Mouse (Mus musculus) spleen, embryonic (tissue): ENCODE measurements around the gene Ak5.
"Not testable (repeated sequence)": the region's sequence is repeated elsewhere in the genome, so short reads cannot be mapped to it uniquely, and the experiment has no call there.

Source experiments
- CTCF ChIA-PET: fragments of 350-600 bp; sonication (Branson Sonifier 250); formaldehyde crosslinking; loops from one replicate; lab custom pipeline; 2022; lab: Charles Lee

Gene Ak5

DNA sequence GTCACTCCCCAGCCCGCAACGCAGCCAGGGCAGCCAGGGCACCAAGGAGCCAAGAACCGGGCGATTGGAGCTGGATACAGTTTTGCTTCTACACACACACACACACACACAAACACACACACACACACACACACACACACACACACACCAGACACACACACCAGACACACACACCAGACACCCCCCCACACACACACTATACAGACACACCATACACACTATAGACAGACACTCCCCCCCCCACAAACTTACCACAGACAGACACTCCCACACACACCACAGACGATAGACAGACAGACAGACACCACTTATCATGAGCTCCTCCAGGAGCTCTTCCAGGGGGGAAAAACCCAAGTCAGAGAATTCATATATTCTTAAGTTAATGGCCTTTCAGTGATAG lies at the start of gene Ak5:
Gene Ak5, minus strand, starts transcription at position 122 of the 400 bp plus-strand sequence.
- CTCF ChIA-PET = no interaction called here

DNA sequence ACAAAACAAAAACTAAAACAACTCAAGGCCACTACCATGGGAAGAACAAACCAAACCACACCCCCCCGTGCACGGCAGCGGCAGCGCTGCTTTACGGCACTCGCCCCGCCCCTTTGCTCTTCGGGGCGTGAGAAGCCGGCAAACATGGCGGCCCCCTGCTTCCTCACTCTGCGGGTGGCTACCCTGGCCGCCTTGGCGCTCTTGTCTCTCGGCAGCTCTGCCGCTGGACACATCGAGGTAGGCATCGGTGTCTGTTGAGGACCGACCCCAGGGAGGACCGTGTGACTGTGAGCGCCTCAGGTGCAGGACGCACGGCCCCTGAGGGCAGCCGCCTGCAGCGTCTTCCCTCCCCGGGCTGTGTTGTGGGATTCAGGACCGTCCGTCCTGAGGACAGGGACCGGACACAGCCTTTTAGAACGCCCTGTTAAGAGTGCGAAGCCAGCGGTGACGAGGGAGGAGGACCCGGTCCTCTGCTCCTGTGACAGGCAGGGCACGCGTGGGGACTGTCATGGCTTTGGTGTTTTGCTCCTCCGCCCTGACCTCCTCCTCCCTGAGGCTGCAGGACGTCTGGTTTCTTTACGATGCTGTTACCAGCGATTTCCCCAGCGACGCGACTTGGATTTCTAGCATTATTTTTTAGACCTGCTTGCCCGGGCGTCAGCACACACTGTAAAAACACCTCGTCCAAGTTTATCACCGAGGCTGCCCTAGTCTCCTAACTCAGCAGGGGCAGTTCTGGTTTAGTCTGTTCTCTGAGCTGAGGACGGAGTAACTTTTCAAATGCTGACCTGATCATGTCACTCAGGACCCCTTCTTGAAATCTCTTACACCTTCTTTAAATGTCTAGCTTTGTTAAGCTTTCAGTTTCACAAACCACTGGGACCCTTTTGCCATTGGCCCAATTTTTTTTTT lies 46.1 kb upstream of the Ak5 start, which contains the start of gene Pigk:
Gene Pigk, plus strand, starts transcription at position 110 of the 912 bp plus-strand sequence.
- CTCF ChIA-PET = interaction anchor here (0.8 kb wide), 1 partner anchor 25 kb away, joined by 3 read pairs; no protein-coding TSS in a partner anchor

DNA sequence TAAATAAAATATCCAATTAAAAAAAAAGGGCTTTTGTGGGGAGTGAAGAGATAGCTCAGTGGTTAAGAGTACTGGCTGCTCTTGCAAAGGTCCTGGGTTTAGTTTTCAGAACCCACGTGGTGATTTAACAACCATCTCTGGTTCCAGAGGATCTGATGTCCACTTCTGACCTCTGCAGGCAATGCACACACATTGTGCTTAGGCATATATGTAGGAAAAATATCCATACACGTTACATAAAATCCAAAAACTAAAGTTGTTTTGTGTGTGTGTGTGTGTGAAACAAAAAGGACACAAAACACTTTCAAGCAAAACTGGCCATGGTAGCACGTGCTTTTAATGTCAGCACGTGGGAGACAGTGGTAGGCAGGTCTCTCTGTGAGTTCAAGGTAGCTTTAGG lies 44.8 kb upstream of the Ak5 start:
- CTCF ChIA-PET = interaction anchor here (0.7 kb wide), 1 partner anchor 235 kb away, joined by 3 read pairs; no protein-coding TSS in a partner anchor

DNA sequence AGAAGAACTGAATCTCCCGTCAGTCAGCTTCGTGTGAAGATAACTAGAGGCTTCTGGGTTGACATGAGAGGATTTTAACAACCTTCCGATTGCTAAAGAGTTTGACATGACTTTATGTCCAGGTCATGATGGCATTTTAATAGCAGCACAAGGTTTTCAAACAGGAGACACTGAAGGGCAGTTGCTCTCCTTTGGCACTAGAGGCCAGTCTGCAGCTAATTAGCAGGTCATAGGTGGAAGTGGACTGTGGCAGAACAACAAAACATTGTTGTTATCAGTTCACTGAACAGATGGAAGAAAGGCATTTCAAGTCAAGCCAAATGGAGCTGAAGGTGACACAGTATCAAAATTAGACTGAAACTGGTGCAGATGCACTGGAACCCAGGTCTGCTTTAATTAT lies 41.8 kb upstream of the Ak5 start:
- CTCF ChIA-PET = no interaction called here

DNA sequence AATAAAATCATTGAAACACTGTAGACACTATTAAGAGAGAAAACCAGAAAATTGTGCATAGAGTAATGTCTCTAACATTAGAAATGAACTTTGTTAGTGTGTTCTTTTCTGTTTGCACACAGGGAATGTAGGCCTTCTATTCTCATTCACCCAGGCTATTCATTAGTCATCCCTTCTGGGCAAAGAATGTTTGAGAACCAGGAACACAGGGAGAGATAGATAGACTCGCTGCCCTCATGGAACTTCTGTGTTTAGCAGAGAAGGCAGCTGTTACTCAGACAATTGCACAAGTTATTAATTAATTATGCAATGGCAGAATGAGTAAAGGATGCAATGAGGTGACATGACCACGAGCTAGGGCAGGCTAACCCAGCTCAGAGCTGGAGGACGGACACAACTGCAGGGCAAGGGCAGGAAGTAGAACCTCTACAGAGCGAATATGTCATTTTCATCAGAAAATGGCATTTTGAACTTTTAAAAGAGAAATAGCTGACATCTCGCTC lies 39.2 kb upstream of the Ak5 start:
- CTCF ChIA-PET = interaction anchor here (0.7 kb wide), 1 partner anchor 297 kb away, joined by 7 read pairs; no protein-coding TSS in a partner anchor

DNA sequence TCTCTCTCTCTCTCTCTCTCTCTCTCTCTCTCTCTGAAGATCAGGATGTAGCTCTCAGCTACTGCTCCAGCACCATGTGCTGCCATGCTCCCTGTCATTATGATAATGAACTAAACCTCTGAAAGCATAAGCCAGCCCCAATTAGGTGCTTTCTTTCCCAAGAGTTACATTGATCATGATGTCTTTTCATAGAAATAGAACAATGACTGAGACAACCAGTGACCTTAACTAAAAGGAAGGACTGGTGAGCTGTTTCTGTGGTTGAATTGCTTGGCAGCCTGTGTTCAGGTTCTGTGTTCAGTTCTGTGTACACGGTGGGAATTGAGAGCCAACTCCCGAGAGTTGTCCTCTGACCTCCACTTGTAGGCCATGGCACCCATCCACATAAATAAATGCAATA lies 38.7 kb upstream of the Ak5 start:
- CTCF ChIA-PET = interaction anchor here (0.7 kb wide), 1 partner anchor 296 kb away, joined by 7 read pairs; no protein-coding TSS in a partner anchor

DNA sequence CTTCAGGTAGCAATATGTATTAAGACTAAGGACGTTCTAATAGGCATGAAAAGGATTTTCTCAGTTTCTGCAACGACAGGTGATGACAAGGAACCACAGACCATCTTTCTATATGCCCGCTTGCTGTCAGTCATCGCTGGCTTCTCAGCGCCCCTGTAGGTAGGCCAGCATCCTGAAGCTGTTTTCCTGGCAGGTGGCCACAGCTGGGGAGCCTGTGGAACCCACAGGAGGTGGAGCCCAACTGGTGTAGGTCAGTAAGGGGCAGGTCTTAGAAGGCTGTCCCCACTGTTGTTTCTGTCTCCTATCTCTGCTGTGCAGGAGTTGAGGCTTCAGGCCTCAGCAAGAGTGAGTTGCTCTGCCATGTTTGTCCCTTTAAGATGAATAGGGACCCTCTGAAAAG lies 37.7 kb upstream of the Ak5 start:
- CTCF ChIA-PET = no interaction called here

DNA sequence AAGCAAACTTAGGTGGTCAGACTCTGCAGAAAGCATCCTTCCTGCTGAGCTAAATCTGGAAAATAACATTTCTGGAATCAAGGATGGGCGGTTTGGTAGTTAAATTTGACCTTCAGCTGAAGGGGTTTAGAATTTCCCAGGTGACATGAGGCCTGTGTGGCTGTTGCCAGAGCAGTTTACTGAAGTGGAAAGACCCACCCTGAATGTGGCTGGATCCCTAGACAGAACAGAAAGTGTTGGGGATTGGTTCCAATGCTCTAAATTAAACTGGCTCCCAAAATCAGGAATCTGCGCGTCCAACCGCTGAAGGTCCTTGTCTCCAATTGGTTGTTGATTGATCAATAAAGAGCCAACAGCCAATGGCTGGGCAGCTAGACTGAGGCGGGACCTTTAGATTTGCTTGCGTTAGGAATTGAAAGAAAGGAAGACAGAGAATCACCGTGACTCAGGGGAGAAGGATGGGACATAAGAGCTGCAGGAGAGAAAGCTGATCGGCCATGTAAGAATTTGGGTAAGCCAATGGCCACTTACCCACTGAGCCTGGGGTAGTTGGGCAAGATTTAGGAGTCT lies 34.2 kb upstream of the Ak5 start:
- CTCF ChIA-PET = no interaction called here

DNA sequence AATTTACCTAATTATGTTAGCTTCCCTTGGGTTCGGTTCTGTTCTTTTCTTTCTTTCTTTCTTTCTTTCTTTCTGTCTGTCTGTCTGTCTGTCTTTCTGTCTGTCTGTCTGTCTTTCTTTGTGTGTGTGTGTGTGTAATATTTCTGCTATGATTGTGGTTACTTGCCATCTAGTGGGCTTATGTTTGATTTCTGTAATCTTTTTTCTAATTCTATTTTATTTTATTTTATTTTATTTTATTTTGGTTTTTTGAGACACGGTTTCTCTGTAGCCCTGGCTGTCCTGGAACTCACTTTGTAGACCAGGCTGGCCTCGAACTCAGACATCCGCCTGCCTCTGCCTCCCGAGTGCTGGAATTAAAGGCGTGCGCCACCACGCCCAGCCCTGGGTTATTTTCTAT lies 33.4 kb upstream of the Ak5 start:
- CTCF ChIA-PET = not testable (repeated sequence)

DNA sequence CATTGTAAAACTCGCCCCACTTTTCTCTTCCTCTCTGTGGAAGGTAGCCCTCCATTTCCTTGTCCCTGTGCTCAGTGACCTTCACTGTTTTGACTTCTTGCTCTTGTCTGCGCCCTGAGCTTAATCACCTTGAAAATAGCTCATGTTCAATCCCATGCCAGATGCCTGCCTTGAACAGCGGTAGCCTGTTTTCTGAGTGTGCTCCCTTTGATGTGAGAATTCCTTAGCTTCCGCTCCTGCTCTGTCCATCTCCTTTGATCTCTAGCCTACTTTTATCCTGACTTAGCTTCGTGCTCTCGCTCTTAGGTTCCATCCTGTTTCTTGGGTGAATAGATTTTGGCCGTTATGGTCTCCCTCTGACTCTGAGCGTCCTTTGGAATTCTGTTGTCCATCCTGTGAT lies 31.1 kb upstream of the Ak5 start:
- CTCF ChIA-PET = no interaction called here

DNA sequence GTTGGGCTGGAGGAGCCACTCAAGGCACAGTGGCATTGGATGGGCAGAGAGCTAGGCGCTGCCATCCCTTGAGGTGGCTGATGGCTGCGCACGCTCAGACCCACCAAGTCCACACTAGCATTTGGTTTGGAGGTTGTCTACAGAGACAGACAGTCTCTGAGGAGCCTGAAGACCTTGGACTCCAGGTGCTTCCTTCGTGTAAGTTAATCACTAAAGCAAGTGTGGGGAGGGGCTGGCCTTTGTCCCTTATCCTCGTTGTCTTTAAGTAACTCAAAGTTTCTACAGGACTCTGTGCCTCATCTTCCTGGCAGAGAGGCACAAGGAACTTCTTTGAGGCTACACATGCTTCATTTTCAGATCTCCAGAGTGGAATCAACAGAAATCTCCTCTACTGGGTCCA lies 29.9 kb upstream of the Ak5 start:
- CTCF ChIA-PET = no interaction called here

DNA sequence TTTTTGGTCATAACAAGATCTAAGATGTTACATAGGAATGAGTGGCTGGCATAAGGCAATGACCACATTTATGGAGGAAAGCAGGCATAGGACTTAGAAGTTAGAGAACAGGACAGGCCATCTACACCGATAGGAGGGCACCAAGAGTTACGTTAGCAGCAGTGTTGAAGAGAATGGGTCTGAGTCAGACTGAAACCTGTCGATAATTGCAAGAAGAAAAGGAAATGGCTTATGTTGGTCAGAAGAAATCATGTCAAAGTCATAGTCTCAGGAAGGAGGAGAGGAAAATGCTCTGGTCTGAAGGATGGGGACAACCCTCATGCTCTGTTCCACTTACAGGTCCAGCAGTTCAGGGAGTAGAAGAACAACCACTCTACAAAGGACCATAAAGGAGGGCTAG lies 26.8 kb upstream of the Ak5 start:
- CTCF ChIA-PET = no interaction called here

DNA sequence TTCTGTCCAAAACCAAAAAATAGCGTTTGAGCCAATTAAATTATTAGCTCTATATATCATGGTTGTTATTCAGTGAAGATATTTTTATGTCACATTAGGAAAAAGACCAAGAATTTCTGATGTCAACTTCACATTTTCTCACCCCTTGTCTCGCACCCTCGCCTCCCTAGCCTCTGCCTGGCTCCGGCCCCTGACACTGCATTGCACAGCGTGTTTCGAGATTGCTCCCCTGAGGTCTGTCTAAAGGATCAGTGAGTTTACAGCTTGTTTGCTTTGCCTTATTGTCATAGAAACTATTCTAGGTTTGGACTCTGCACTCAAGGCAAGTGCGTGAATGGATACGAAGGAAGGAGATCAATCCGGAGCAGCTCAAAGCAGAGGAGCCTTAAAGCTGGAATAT lies 20.9 kb upstream of the Ak5 start:
- CTCF ChIA-PET = no interaction called here

DNA sequence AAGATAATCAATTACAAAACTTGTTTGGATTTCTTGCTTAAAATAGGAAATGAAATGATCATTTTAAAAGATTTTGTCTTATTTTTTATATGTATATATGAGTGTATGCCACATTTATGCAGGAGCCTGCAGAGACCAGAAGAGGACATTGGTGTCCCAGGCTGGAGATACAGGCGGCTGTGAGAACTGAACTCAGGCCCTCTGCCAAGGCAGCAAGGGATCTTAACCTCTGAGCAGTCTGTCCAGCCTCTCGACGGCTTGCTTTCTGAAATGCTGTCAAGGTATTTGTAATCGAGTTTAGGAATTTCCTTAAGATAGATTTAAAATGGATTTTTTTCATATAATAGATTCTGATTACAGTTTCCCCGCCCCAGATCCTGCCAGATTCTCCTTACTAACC lies 20.4 kb upstream of the Ak5 start:
- CTCF ChIA-PET = no interaction called here

DNA sequence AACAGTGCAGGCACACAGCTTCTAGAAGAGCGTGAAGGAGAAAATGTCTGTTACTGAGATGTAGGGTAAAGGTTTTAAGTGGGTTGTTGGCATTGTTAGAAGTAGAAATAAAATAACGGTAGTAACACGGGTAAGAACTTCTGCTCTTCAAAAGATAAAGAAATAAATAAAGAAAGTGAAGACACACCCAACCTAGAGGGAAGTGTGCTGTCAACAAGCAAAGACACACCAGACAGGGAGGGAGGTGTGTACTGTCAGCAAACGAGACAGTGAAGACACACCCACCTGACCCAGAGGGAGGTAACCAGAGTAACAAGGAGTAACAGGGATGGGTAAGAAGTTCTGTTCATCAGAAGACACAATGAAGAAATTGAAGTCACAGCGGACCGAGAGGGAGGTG lies 6.5 kb upstream of the Ak5 start:
- CTCF ChIA-PET = no interaction called here

DNA sequence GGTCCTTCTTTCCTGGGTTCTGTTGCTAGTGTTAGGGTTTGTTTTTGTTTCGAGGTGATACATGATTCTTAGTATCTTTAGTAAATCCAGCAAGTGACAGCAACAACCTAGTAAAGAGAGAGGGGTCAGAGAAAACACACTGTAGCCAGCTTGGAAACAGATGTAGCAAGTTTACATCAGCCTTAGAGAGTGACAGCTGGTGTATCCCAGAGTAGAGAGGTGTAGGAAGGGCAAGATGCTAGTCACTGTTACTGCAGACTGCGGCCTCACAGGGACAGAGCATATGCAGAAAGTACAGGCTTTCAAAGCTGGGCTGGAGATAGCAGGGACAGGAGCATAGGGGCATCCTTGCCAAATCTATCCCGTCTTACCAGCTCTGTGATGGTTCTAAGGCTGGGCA lies 1.6 kb upstream of the Ak5 start:
- CTCF ChIA-PET = no interaction called here

DNA sequence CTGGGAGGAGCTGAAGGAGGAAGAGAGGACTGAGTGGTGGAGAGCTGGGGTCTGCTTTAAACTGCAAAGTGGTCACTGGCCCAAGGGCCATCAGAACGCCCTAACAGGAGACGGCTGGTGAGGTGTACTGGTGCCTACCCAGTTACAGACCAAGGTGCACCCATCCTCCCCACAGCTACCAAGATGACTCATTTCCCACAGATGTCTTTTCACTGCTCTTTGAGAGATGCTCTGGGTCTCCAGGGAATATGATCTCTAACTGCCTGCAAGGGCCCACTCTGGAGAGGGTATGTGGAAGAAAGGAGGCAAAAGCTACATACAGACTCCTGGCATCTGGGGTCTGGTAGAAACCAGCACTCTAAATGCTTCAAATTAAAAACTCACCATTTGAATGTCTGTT lies 633 bp upstream of the Ak5 start:
- CTCF ChIA-PET = no interaction called here

DNA sequence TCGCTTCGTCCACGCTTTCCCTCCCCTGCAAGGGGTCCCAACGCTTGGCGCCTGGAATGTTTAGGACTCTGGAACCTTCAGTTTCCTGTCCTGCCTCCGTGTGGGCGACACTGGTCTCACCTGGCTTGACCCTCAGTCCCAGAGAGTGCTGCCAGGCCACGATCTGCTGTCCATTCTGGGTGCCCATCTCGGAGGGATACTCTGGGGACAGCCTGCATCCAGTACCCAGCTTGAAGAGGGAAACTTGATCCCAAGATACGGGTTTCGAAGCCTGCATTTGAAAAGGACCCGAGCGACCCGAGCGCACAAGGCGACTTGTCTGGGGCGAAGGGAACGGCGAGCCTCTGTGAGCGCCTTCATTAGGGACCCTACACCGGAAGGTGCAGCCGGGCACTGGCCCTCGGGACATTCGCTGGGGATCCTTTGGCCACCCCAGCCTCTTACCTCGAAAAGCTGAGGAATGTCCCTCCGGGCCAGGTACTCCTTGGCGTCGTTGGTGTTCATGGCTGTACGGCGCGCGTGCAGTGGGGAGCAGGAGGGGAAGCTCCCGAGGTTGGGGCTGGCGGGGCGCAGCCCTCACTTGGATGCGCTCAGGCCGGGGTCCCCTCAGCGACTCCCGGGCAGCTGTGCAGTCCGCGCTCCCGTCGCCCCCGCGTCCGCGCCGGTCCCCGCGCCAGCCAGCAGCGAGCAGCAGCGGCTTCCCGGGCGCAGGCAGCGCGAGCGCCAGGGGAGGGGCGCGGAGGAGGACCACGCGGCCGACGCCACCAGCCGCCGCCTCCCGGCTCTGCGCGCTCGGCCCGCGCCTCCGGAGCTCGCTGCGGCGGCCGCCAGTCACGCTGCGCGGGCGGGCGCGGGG lies 576 bp downstream of the Ak5 start:
- CTCF ChIA-PET = no interaction called here

DNA sequence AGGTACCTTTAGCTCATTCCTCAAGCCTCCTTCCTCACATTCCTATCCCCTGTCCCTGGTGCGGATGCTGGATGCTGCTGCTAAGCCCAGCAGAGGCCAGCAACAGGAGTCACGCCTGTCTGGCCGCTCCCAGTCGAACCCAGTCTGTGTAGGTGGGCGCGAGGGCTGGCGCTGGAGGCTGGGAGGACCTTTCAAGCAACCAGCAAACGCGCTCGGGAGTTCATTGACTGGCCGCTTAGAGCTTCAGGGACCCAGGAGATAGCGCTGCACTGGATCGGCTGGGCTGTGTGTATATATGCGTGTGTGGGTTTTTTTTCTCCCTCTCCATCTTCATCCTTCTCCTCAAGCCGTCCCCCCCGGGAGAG lies 1.2 kb downstream of the Ak5 start:
- CTCF ChIA-PET = no interaction called here

DNA sequence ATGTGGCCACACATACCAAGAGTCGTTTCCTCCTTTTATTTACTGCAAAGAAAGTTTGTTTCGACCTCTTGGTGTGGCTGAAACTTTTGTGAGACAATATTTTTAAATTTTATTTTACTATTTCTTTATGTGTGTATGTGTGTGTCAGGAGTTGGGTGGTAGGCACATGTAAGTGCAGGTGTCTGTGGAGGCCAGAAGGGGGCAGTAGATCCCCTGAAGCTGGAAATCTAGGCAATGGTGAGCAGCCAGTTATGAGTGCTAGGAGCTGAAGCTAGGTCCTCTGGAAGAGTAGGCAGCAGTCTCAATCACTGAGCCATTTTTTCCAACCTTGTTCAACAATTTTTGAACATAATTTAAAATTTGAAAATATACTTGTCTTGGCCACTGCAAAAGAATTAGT lies 9.6 kb downstream of the Ak5 start:
- CTCF ChIA-PET = no interaction called here

DNA sequence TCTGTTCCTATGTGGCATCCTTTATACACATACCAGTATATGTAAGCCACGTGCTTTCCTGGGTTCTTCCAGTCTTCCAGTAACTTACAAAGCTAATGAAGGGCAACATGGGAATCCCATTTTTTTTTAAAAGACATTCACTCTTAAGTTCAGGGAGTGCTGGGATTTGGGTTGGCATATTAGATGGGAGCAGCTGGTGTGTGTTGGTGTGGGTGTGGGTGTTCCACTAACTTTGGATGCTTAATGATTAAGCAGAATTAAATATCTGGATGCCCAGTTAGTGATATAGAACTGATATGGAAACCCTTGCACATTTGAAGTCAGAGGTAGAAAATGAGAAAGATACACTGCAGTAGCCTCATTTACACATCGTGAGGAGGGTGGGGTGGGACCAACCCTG lies 16.2 kb downstream of the Ak5 start:
- CTCF ChIA-PET = no interaction called here

DNA sequence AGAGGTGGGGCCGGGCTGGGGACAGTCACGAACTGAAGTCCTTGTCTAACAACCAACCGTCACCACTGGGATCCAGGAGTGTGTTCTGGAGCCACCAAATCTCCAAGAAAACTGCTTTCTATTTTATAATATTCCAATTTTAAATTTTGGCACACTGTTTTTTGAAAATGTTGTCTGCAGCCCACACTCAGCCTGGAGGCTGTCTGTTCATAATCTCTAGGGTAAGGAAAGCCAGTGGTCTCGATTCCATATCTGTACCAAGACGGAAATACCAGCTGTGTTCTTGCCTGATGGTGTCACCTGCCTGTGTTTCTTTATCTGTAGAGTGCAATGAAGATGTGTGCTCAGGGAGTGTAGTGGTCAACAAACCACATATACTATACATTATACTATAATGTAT lies 23.6 kb downstream of the Ak5 start:
- CTCF ChIA-PET = no interaction called here
